Mouse (Mus musculus): ENCODE measurements around the gene Prr13.

DNA sequence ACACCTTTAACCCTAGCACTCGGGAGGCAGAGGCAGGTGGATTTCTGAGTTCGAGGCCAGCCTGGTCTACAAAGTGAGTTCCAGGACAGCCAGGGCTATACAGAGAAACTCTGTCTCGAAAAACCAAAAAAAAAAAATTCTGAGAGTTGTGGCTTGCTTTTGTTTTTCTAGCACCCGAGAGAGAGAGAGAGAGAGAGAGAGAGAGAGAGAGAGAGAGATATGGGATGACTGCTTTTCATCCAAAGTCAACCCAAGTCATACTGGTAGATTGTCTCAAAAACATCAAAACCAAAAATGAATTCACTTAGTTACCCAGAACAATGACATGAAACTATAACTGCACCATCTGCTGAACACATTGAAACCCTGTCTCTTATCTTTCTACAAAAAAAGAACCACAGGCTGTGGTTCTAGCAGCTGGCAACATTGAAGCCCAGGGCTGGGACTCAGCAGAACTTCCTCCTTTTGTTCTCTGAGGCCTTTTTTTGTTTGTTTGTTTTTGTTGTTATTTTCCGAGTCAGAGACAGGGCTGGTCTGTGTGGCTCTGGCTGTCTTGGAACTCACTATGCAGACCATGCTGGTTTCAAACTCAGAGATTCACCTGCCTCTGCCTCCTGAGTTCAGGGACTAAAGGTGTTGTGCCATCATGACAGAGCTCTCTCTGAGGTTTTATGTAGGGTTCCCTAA is 635 bp upstream of the Prr13 start:
- TF ChIP-seq CTCF (IDR thresholded peaks at IDR 0.05; ENCODE audit: borderline replicate concordance, control insufficient read depth, extremely low read depth, insufficient read depth, low read length, poor library complexity) (no peak), POLR2A (IDR thresholded peaks at IDR 0.05; ENCODE audit: control insufficient read depth, extremely low read depth, insufficient read depth, low read length, poor library complexity) (no peak)

Data from thymus, adult 2 months (tissue).